Mouse (Mus musculus) C2C12 (cell line): ENCODE measurements around the gene Selplg. TPM values are rescaled to one million over a fixed set of nuclear protein-coding genes. Genes with fewer than 3 reads are reported as not detected.

Source experiments
- H3K27me3 ChIP-seq: one replicate; pipeline ENCODE4 v1.6.1; 2011; ENCODE audit not compliant: control insufficient read depth, insufficient read depth, insufficient read length
- H3K36me3 ChIP-seq: one replicate; pipeline ENCODE4 v1.6.1; 2011; ENCODE audit not compliant: control insufficient read depth, insufficient read depth
- H3K4me3 ChIP-seq: one replicate; pipeline ENCODE4 v1.5.1; 2011; ENCODE audit warnings: mild to moderate bottlenecking, control low read depth; ENCODE audit not compliant: poor library complexity, insufficient read depth, severe bottlenecking
- H3K79me2 ChIP-seq: one replicate; pipeline ENCODE4 v1.6.1; 2011; ENCODE audit not compliant: control insufficient read depth, insufficient read depth
- H3K79me3 ChIP-seq: one replicate; pipeline ENCODE4 v1.6.1; 2011; ENCODE audit warnings: low read depth, control low read depth
- H3ac ChIP-seq: one replicate; pipeline ENCODE3; 2011; ENCODE audit warnings: low read depth; ENCODE audit not compliant: control insufficient read depth, insufficient read length
- CEBPB ChIP-seq: IDR thresholded peaks from one replicate; pipeline ENCODE4 v1.6.1; 2011; ENCODE audit warnings: low read depth, mild to moderate bottlenecking, control low read depth, moderate library complexity
- CTCF ChIP-seq: IDR thresholded peaks from one replicate; pipeline ENCODE4 v1.5.1; 2011; ENCODE audit not compliant: control insufficient read depth, insufficient read depth, insufficient read length
- FOSL1 ChIP-seq: IDR thresholded peaks from one replicate; pipeline ENCODE4 v1.8.0; 2011; ENCODE audit warnings: mild to moderate bottlenecking, low read length; ENCODE audit not compliant: poor library complexity, insufficient read depth, severe bottlenecking
- MAX ChIP-seq: IDR thresholded peaks from one replicate; pipeline ENCODE4 v1.6.1; 2011; ENCODE audit warnings: mild to moderate bottlenecking, control low read depth
- MYOD1 ChIP-seq: IDR thresholded peaks from one replicate; pipeline ENCODE4 v1.6.1; 2011; ENCODE audit warnings: low read depth; ENCODE audit not compliant: control insufficient read depth, insufficient read length
- MYOG ChIP-seq: IDR thresholded peaks from one replicate; pipeline ENCODE4 v1.6.1; 2011; ENCODE audit not compliant: control insufficient read depth, insufficient read length; ENCODE audit errors: extremely low read depth
- USF1 ChIP-seq: IDR thresholded peaks from one replicate; pipeline ENCODE4 v1.6.1; 2011; ENCODE audit warnings: low read depth, mild to moderate bottlenecking, control low read depth, moderate library complexity
- polyA plus RNA-seq: library from polyadenylated mRNA; unstranded; fragments of >200 nt; fragmentation: generic; extraction: Trizol; gene quantifications from one replicate; pipeline ENCODE4 v1.2.1, GENCODE M21; 2012; ENCODE audit warnings: missing spikeins

Gene Selplg
- polyA plus RNA-seq, 1 experiment, result 0.06 TPM

DNA sequence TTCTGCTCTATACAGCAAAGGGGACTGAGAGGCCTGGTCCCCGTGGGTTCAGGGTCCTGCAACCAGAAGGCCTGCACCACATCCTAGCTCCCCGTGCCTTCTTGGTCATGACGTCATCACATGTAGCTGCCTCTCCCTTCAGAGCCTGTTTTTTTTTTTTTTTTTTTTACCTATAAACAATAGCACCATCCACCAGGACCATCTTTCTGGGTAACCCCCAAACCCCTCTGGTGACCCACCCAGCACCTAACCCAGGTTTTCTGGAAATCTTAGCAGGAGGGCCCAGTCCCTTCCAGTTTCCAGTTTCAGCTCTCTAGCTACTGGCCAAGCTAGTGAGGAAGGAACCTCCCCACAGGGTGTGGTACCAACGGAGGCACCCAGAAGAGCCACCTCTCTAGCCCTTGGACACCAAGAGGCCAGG lies 4.4 kb downstream of the Selplg start:
- Histone ChIP-seq H3K27me3 (no peaks in the 10 kb centered on the region), H3K79me3 (no peaks in the 10 kb centered on the region), H3K4me3 (no peak overlapping the region), H3ac (no peak overlapping the region), H3K79me2 (no peaks in the 10 kb centered on the region), H3K36me3 (no peaks in the 10 kb centered on the region)
- TF ChIP-seq USF1 (no peak), CTCF (no peak), CEBPB (no peak), MYOD1 (no peak), MAX (no peak), FOSL1 (no peak), MYOG (no peak)

DNA sequence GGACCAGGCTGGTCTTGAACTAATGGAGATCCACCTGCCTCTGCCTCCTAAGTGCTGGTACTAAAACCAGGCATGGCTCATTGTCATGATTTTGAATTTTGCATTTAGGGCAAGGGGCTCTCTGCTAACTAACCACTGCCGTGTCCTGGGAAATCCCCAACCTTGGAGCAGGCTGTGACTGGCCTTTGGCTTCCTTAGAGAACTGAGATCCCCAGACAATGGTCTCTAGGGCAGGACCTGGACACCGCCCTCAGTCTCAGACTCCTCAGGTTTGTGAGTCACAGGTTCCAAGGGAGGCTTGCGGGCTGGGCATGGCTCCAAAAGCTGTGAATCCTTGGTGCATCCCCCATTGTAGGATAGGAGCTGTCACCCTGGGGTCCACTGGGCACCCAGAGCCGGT lies 5.8 kb downstream of the Selplg start:
- H3K4me3 ChIP-seq, result no peak overlapping the region
- no peak overlapping the region for H3ac ChIP-seq
- H3K79me2 ChIP-seq, result no peaks in the 10 kb centered on the region
- no peaks in the 10 kb centered on the region for H3K36me3 ChIP-seq
- no peaks in the 10 kb centered on the region for H3K79me3 ChIP-seq
- TF ChIP-seq MYOG, result no peak
- no peak for TF ChIP-seq CTCF
- no peak for TF ChIP-seq USF1
- TF ChIP-seq MAX, result no peak
- no peak for TF ChIP-seq MYOD1
- TF ChIP-seq CEBPB, result no peak
- no peak for TF ChIP-seq FOSL1
- H3K27me3 ChIP-seq, result peaks cover 3% of the 10 kb centered on the region

DNA sequence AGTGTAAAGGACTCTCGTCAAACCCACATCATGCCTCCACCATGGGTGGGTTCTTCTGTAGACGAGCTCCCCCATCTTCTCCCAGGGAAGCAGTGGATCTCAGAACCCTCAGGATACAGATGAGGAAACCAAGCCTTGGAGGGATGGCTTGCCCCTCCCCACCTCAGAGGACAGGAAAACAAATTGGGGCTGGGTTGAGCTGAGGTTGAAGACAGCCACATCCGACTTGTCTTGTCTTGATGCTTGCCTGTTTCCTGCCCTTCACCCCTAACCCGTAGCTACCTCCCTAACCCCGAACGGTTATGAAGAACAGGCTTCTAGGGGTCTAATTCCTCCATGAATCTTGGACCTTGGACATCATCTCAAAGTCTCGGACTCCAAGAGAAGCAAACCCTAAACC lies 6.9 kb downstream of the Selplg start:
- no peak overlapping the region for H3ac ChIP-seq
- no peaks in the 10 kb centered on the region for H3K36me3 ChIP-seq
- H3K4me3 ChIP-seq, result no peak overlapping the region
- H3K27me3 ChIP-seq, result peaks cover 3% of the 10 kb centered on the region
- TF ChIP-seq USF1 (no peak), MYOD1 (no peak)
- H3K79me2 ChIP-seq, result no peaks in the 10 kb centered on the region
- no peaks in the 10 kb centered on the region for H3K79me3 ChIP-seq

DNA sequence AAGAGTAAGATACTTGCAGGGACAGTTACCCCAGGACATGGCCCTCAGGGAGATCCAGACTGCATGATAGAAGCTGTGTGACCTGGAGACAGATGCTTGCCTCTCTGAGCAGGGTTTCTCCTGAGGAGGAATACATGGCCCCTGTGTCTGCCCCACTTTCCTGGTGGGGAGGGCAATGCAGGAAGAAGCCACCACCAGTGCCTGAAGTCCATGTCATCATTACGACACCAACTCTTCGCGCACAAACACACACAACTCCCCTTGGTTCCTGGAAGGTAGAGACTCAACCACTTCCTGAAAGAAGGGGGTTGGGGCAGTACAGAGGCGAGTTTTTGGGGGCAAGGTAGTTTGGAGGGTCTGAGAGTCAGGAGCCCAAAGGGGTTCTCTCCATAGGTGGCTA lies 8.2 kb downstream of the Selplg start:
- no peak overlapping the region for H3ac ChIP-seq
- no peaks in the 10 kb centered on the region for H3K79me2 ChIP-seq
- no peaks in the 10 kb centered on the region for H3K36me3 ChIP-seq
- H3K27me3 ChIP-seq, result peaks cover 7% of the 10 kb centered on the region
- no peaks in the 10 kb centered on the region for H3K79me3 ChIP-seq
- no peak overlapping the region for H3K4me3 ChIP-seq
- TF ChIP-seq FOSL1 (no peak), MYOD1 (no peak), CTCF (no peak), CEBPB (no peak), MAX (no peak), MYOG (no peak), USF1 (no peak)

DNA sequence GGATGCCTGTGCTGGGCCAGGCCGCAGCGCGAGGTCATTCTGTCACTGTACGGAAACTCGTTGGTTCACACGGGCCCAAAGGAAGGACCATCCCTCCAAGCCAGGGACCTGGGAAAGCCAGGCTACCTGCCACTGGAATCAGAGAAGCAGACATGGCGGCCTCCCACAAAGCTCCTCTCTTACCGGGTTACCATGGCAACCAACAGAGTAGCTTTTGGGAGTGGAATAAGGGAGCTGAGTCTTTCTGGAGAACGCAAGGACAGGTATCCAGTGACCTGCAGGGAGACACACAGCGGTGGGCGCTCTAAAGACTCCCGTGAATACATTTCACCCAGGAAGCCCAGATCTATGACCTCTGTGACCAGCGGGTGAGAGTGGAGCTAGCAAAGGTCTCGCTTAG lies 13.9 kb downstream of the Selplg start:
- H3K4me3 ChIP-seq, result no peak overlapping the region
- TF ChIP-seq CEBPB (no peak), MYOG (no peak), USF1 (no peak), FOSL1 (no peak), MAX (no peak), CTCF (no peak)
- H3ac ChIP-seq, result no peak overlapping the region
- peaks cover 13% of the 10 kb centered on the region for H3K27me3 ChIP-seq
- H3K36me3 ChIP-seq, result no peaks in the 10 kb centered on the region
- H3K79me2 ChIP-seq, result no peaks in the 10 kb centered on the region
- no peaks in the 10 kb centered on the region for H3K79me3 ChIP-seq

DNA sequence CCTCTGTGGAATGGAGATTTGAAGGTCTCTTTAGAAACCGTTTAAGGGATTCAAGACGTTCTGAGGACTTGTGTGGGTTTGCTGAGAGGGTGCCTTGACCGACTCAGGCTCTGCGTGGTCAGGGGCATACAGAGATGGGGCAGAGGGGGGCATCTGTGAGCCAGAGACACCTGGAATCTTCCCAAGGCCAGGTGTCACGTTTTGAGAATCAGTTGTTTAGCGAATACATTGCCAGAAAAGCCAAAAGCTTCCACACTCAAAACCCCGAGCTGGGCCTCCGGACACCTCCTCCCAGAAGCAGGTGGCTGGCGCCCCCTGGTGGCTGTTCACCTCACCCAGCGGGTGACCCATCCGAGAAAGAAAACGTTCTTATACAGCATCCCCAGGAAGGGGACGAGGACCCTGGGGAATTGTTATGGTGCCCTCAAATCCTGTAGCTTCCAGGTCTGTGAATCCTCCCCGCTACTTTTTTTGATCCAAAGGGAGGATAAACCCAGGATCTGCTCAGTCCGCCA lies 16.7 kb downstream of the Selplg start:
- Histone ChIP-seq H3K27me3 (peaks cover 11% of the 10 kb centered on the region), H3ac (no peak overlapping the region), H3K36me3 (no peaks in the 10 kb centered on the region), H3K79me3 (no peaks in the 10 kb centered on the region), H3K79me2 (no peaks in the 10 kb centered on the region), H3K4me3 (no peak overlapping the region)
- TF ChIP-seq MYOD1 (no peak), CTCF (peak; percentile 71)
